Mouse (Mus musculus) kidney, adult 18-20 months (tissue): Measurements from ENCODE around the gene Rab3ip.

Source experiments
- DNase-seq: peaks from one replicate; pipeline ENCODE4 v3.0.0; 2021

Gene Rab3ip

GRCm38 (mm10) chr10:116919368-116920317, 30.9 kb downstream of the Rab3ip start:
- DNase-seq: no peak

DNA sequence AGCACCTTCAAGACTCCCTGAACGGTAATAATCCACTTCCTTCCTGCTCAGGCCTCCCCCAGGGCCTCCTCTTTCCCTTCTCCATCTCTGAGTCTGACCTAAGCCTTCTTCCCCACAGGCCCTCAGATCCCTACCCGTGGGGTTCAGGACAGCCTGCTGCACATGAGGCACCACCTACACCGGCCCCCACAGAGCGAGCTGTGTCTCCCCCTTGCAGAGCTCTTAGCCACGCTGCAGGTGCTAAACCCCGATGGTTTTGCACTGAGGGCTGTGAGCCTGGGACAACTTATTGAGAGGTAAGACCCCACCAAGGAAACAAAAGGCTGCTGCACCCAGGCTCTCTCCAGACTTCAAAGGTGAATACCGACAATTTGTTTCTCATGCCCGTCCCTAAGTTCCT, 34.0 kb downstream of the Rab3ip start:
- DNase-seq: no peak

DNA sequence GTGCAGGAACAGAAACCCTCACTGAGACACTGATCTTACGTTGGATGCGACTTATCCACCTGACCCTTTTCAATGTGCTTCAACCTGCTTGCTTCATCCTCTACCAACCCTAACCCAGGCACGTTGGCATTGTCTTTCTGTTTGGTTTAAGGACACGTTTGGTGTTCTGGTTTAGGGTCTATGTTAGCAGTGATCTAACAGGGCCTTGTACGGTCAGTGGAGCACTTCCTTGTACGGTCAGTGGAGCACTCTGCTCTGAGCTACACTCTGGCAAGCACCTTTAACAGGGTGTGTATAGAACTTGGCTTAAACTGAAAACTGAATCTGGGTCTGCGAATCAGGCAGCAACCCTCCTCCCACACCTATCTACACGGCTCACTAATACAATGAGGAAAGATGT, 35.3 kb downstream of the Rab3ip start:
- DNase-seq: no peak

- no peak for DNase-seq
Measured at GRCm38 (mm10) chr10:116914586-116914985, 36.0 kb downstream of the Rab3ip start.

GRCm38 (mm10) chr10:116913647-116914273, 36.8 kb downstream of the Rab3ip start:
- DNase-seq: no peak

DNA sequence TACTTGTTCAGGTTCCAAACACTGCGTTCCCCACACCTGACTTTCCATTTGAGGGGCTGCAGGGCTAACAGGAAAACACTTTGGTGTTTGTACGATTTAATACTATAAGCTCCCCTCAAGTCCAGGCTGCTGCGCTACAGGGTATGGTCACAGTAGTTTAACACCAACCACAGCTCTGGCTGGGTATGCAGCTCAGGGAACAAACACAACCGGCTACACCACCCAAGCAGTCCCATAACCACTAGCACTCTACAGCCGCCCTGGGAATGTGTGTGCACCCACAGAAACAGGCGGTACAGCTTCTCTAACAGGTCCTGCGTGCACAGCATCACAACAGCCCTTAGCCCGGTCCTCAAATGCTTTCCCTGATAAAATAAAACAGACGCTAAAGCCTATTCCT, 37.7 kb downstream of the Rab3ip start:
- DNase-seq: no peak

DNA sequence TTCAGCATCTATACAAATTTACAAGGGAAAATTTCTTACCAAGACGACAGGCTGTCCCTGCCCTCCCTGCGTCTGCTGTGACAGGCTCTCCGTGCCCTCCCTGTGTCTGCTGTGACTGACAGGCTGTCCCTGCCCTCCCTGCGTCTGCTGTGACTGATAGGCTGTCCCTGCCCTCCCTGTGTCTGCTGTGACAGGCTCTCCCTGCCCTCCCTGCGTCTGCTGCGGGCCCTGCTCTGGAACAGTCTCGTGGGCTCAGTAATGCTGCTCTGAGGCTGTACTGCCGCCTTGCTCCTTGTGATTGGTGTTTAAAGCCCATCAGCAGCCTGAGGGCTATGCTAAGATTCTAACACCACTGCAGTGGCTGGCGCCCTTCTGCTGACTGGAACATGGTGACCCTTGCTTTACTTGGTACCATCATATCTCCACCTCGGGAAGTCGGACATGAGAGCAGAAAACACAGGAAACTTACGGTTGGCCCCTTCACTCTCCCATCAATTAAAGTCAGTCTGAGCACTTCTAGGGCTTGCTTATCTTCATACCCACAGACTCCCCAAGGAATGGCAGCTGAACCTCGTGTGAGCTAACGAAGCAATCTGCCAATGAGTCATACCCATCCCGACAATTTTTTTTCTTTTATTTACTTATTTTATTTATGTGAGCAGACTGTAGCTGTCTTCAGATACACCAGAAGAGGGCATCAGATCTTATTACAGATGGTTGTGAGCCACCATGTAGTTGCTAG, 41.5 kb downstream of the Rab3ip start:
- no peak for DNase-seq

- DNase-seq: no peak
Measured at GRCm38 (mm10) chr10:116906794-116907193, 43.8 kb downstream of the Rab3ip start.

GRCm38 (mm10) chr10:116904503-116904908, 46.1 kb downstream of the Rab3ip start:
- DNase-seq: no peak

- DNase-seq: no peak
Measured at GRCm38 (mm10) chr10:116896336-116897177, 54.0 kb downstream of the Rab3ip start, which contains the start of gene Myrfl. Myrfl (minus strand) TSS chr10:116896919.

- DNase-seq: no peak
Measured at GRCm38 (mm10) chr10:116895108-116895833, 55.3 kb downstream of the Rab3ip start.

DNA sequence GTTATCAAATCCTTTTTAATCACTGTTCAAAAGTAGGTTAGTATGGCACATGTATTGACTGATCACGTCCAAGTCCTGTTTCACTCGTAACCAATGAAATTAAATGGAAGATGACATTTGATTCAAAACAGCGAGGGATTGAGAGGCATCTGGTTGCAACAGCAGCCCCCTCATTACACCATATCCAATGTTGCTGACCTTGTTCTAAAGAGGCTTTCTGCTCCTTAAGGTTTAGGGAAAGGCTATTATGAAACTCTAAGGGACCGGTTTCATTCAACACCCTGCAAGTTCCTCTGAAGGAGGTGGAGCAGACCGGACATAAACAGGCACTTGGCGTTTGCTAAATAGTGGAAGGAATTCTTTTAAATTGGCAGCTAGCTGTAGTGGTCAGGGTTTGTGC, 56.0 kb downstream of the Rab3ip start:
- no peak for DNase-seq

GRCm38 (mm10) chr10:116893753-116894152, 56.8 kb downstream of the Rab3ip start:
- no peak for DNase-seq

DNA sequence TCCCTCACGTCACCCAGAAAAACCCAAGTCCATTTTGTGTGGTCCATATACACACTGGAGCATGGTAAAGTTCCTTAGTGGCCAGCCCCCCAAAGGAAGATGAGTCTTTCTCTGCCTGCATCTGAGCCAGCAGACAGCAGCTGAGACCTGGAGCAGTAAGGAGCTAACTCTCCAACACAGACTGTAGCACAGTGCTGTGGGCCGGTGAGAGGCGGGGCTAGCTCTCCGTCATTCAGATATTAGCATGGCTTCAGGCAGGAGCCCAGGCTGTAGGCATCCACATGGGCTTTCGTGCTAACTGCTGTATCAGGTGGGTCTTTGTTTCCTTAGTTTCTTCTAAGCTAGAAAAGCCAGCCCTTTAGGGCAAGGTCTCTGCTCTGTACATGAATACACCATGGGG, 60.0 kb downstream of the Rab3ip start:
- no peak for DNase-seq

GRCm38 (mm10) chr10:116884552-116884951, 66.0 kb downstream of the Rab3ip start:
- no peak for DNase-seq

GRCm38 (mm10) chr10:116883531-116883930, 67.0 kb downstream of the Rab3ip start:
- no peak for DNase-seq

DNA sequence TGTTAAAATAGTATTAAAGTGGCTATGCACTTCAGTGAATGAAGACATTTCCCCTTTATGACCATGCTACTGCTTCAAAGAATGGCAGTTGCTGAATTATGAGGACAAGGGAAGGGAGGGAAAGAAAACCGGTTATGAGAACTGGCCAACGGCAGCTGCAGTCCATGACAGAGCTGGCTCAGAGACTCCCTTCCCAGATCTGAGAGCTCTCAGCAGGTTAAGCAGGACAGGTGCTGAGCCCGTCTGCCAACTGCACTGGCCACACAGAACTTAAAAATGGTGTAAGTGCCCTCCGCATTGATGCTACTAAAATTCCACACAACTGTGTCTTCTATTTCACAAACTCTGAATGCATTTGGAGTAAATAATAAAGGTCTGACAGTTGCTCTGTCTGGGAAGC, 73.1 kb downstream of the Rab3ip start:
- no peak for DNase-seq

DNA sequence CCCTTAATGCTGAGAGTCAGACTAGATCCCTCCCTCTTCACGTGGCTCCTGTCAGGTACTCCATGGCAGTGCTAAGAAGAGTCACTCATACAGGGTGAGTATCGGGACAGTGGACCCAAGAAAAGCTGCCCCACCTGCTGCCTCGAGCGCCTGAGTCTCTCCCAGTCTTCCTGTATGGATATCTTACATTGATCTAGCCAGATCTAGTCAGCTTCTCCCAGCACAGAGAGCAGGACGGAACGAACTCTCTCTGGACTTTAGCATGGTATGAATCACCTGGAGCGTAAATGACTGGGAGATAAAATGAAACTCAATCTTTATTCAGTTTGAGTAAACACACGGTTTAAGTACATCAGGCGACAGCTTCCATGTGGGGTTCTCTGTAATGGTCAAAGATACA, 76.1 kb downstream of the Rab3ip start:
- no peak for DNase-seq

DNA sequence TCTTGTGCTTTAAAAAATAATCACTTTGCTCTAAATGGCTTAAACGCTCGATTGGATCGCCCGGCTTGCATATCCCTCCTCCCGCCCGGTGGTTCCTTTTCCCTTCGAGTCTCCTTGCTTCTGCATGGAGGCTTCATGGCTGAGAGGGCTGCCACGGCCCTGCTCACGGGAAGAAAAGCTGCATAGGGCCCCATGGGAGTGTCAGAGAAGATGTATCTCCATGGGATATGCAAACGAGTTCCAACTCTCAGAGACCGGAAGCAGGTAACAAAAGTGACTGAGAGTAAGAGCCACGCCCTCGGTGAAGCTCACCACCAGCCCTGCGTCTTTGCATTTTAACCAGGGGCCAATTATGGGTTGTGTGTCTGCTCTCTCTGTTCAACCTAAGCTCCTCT, 78.6 kb downstream of the Rab3ip start:
- no peak for DNase-seq

GRCm38 (mm10) chr10:116871329-116872015, 79.1 kb downstream of the Rab3ip start:
- DNase-seq: no peak

DNA sequence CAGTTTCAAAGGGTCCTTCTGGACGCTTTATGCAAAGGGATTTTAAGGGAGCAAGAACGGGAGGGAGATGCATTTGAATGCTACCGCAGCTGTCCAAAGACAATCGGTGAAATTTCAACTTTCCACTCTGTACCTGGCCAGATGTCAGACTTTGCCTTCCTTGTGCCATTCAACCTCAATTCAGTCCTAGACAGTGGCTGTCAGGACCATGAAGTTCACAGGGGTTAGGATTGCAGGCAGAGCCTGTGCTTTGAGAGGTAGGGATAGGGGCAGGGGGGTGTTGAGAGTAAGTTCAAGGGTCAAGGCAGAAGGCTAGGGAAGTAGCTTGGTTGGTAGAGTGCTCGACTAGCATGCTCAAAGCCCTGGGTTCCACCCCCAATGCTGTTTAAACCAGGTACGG, 79.8 kb downstream of the Rab3ip start:
- no peak for DNase-seq
